Mouse (Mus musculus) bone marrow macrophage, adult 2 months (primary cell): Measurements from ENCODE around the gene Dtwd1.

Source experiments
- CTCF ChIP-seq: IDR thresholded peaks from 2 replicates; pipeline ENCODE4 v1.5.1; 2012; ENCODE audit warnings: low read depth, mild to moderate bottlenecking, low read length, moderate library complexity
- POLR2A ChIP-seq: IDR thresholded peaks from 2 replicates; pipeline ENCODE4 v1.6.1; 2012; ENCODE audit warnings: mild to moderate bottlenecking, low read depth, low read length, borderline replicate concordance

- TF ChIP-seq CTCF (no peak), POLR2A (no peak)
These were observed 43.9 kb downstream of the Dtwd1 start for GRCm38 (mm10) chr2:126195631-126196356.
